Mouse (Mus musculus) midbrain, embryonic 13.5 days (tissue): Measurements from ENCODE around the gene Pacs2. TPM values are rescaled to one million over a fixed set of nuclear protein-coding genes. Genes with fewer than 3 reads are reported as not detected.

ENCODE experiments used
- ATAC-seq: fragments of 200-750 bp; cut with Nextera tagmentation; 2 replicates; pipeline ENCODE4 v1.8.0; 2017; ENCODE audit warnings: mild to moderate bottlenecking, moderate TSS enrichment, moderate library complexity
- H3K27ac ChIP-seq: fragments of 300-500 bp; sonication (generic); 2 replicates; pipeline ENCODE4 v1.5.1; 2015; ENCODE audit warnings: inconsistent platforms, mild to moderate bottlenecking, moderate library complexity
- H3K27me3 ChIP-seq: fragments of 300-500 bp; sonication (generic); 2 replicates; pipeline ENCODE4 v1.6.1; 2015; ENCODE audit warnings: mild to moderate bottlenecking, inconsistent platforms
- H3K36me3 ChIP-seq: fragments of 300-500 bp; sonication (generic); 2 replicates; pipeline ENCODE4 v1.6.1; 2015; ENCODE audit warnings: mild to moderate bottlenecking, inconsistent platforms
- H3K4me1 ChIP-seq: fragments of 300-500 bp; sonication (generic); replicated peaks from 2 replicates; pipeline ENCODE4 v1.6.1; 2015; ENCODE audit warnings: inconsistent platforms
- H3K4me2 ChIP-seq: fragments of 300-500 bp; sonication (generic); replicated peaks from 2 replicates; pipeline ENCODE4 v1.6.1; 2015; ENCODE audit warnings: moderate library complexity, mild to moderate bottlenecking, inconsistent platforms
- H3K4me3 ChIP-seq: fragments of 300-500 bp; sonication (generic); replicated peaks from 2 replicates; pipeline ENCODE4 v1.5.1; 2015; ENCODE audit warnings: mild to moderate bottlenecking, inconsistent platforms
- H3K9ac ChIP-seq: fragments of 300-500 bp; sonication (generic); replicated peaks from 2 replicates; pipeline ENCODE4 v1.6.1; 2015; ENCODE audit warnings: mild to moderate bottlenecking, inconsistent platforms
- H3K9me3 ChIP-seq: fragments of 300-500 bp; sonication (generic); 2 replicates; pipeline ENCODE4 v1.6.1; 2016; ENCODE audit warnings: mild to moderate bottlenecking, inconsistent platforms
- WGBS: fragments of 180-500 bp; shearing (Covaris S2); methylation state at CpG from one replicate; pipeline ENCODE4 v1.1.7; 2015; 5-methylcytosine and 5-hydroxymethylcytosine counted together
- polyA plus RNA-seq: library from polyadenylated mRNA; unstranded; fragments of >200 nt; fragmentation: Nextera tagmentation; extraction: Ambion mirVana; gene quantifications from 2 replicates; pipeline ENCODE4 v1.2.1, GENCODE M21; 2015

The Pacs2 gene
- polyA plus RNA-seq, 1 experiment from 2014 or later = 26.5 TPM

GRCm38 (mm10) chr12:113073420-113074328 lies 59.4 kb downstream of the Pacs2 start:
- Histone ChIP-seq H3K4me1 (peaks cover 25% of the 10 kb centered on the region), H3K9me3 (no peaks in the 10 kb centered on the region), H3K36me3 (peaks cover 35% of the 10 kb centered on the region), H3K4me2 (peak overlapping the region; percentile 96), H3K27ac (peak overlapping the region; percentile 95), H3K9ac (peak overlapping the region; percentile 79), H3K27me3 (no peaks in the 10 kb centered on the region), H3K4me3 (peak overlapping the region; percentile 52)
- ATAC-seq = peak; percentile 48
- 13% methylated on average over 15 of the region's 15 CpGs for WGBS

GRCm38 (mm10) chr12:113074329-113075062 lies 60.2 kb downstream of the Pacs2 start, which contains the start of gene Tex22:
Gene Tex22 (plus strand): TSS chr12:113074502.
- 2% methylated on average over 32 of the region's 32 CpGs for WGBS

GRCm38 (mm10) chr12:113075063-113075454 lies 60.8 kb downstream of the Pacs2 start:
- H3K36me3 ChIP-seq = peaks cover 21% of the 10 kb centered on the region
- no peaks in the 10 kb centered on the region for H3K9me3 ChIP-seq
- H3K27me3 ChIP-seq = no peaks in the 10 kb centered on the region
- 2% methylated on average over 10 of the region's 10 CpGs for WGBS
- peak overlapping the region; percentile 79 for H3K9ac ChIP-seq
- peak overlapping the region; percentile 52 for H3K4me3 ChIP-seq
- H3K4me2 ChIP-seq = peak overlapping the region; percentile 96
- ATAC-seq = peak; percentile 79
- H3K4me1 ChIP-seq = peaks cover 25% of the 10 kb centered on the region
- H3K27ac ChIP-seq = peak overlapping the region; percentile 95

More at GRCm38 (mm10) chr12:113074329-113075062, 60.2 kb downstream of the Pacs2 start, which contains the start of gene Tex22:
- H3K36me3 ChIP-seq = peaks cover 27% of the 10 kb centered on the region
- H3K4me1 ChIP-seq = peaks cover 25% of the 10 kb centered on the region
- H3K4me2 ChIP-seq = peak within 1 kb of the TSS; percentile 96
- H3K9ac ChIP-seq = peak within 1 kb of the TSS; percentile 79
- ATAC-seq = peak; percentile 93
- peak within 1 kb of the TSS; percentile 52 for H3K4me3 ChIP-seq
- H3K9me3 ChIP-seq = no peaks in the 10 kb centered on the region
- peak within 1 kb of the TSS; percentile 95 for H3K27ac ChIP-seq
- no peaks in the 10 kb centered on the region for H3K27me3 ChIP-seq

GRCm38 (mm10) chr12:113075486-113075885 lies 61.2 kb downstream of the Pacs2 start:
- Histone ChIP-seq H3K4me2 (peak overlapping the region; percentile 96), H3K4me1 (peaks cover 25% of the 10 kb centered on the region), H3K9me3 (no peaks in the 10 kb centered on the region), H3K4me3 (peak overlapping the region; percentile 52), H3K27me3 (no peaks in the 10 kb centered on the region), H3K27ac (peak overlapping the region; percentile 95), H3K9ac (peak overlapping the region; percentile 79), H3K36me3 (peaks cover 17% of the 10 kb centered on the region)
- peak; percentile 2; the same call in 1 of the 2 replicates for ATAC-seq
- 57% methylated on average over 6 of the region's 6 CpGs for WGBS

- no peak overlapping the region for H3K4me2 ChIP-seq
- no peaks in the 10 kb centered on the region for H3K9me3 ChIP-seq
- no peak overlapping the region for H3K27ac ChIP-seq
- no peak for ATAC-seq
- 73% methylated on average over 3 of the region's 3 CpGs for WGBS
- no peaks in the 10 kb centered on the region for H3K27me3 ChIP-seq
- no peaks in the 10 kb centered on the region for H3K4me1 ChIP-seq
- no peak overlapping the region for H3K9ac ChIP-seq
- H3K4me3 ChIP-seq = no peak overlapping the region
- H3K36me3 ChIP-seq = no peaks in the 10 kb centered on the region
Observed at GRCm38 (mm10) chr12:113087276-113087675, 73.0 kb downstream of the Pacs2 start.

- Histone ChIP-seq H3K9ac (no peak overlapping the region), H3K4me3 (no peak overlapping the region), H3K27ac (no peak overlapping the region), H3K27me3 (no peaks in the 10 kb centered on the region), H3K36me3 (no peaks in the 10 kb centered on the region), H3K4me2 (no peak overlapping the region), H3K9me3 (no peaks in the 10 kb centered on the region), H3K4me1 (no peaks in the 10 kb centered on the region)
- ATAC-seq = no peak
- WGBS = 50% methylated on average over 4 of the region's 4 CpGs
Observed at GRCm38 (mm10) chr12:113088026-113088425, 73.7 kb downstream of the Pacs2 start.

GRCm38 (mm10) chr12:113089107-113089506 lies 74.8 kb downstream of the Pacs2 start:
- H3K9me3 ChIP-seq = no peaks in the 10 kb centered on the region
- H3K4me2 ChIP-seq = no peak overlapping the region
- 94% methylated on average over 6 of the region's 6 CpGs for WGBS
- no peak overlapping the region for H3K9ac ChIP-seq
- no peaks in the 10 kb centered on the region for H3K36me3 ChIP-seq
- ATAC-seq = no peak
- H3K4me1 ChIP-seq = no peaks in the 10 kb centered on the region
- no peak overlapping the region for H3K4me3 ChIP-seq
- H3K27me3 ChIP-seq = no peaks in the 10 kb centered on the region
- no peak overlapping the region for H3K27ac ChIP-seq

GRCm38 (mm10) chr12:113090053-113090452 lies 75.7 kb downstream of the Pacs2 start:
- Histone ChIP-seq H3K9me3 (no peaks in the 10 kb centered on the region), H3K27me3 (no peaks in the 10 kb centered on the region), H3K27ac (no peak overlapping the region), H3K36me3 (no peaks in the 10 kb centered on the region), H3K4me1 (no peaks in the 10 kb centered on the region), H3K4me2 (no peak overlapping the region), H3K9ac (no peak overlapping the region), H3K4me3 (no peak overlapping the region)
- no peak for ATAC-seq
- 84% methylated on average over 17 of the region's 17 CpGs for WGBS

GRCm38 (mm10) chr12:113097040-113097439 lies 82.7 kb downstream of the Pacs2 start:
- Histone ChIP-seq H3K9me3 (no peaks in the 10 kb centered on the region), H3K4me2 (peak overlapping the region; percentile 93), H3K4me1 (peaks cover 42% of the 10 kb centered on the region), H3K9ac (peak overlapping the region; percentile 99), H3K4me3 (peak overlapping the region; percentile 96), H3K27ac (peak overlapping the region; percentile 84; the same call in 1 of the 2 replicates), H3K27me3 (no peaks in the 10 kb centered on the region), H3K36me3 (no peaks in the 10 kb centered on the region)
- peak; percentile 12; the same call in 1 of the 2 replicates for ATAC-seq
- WGBS = 83% methylated on average over 5 of the region's 5 CpGs

GRCm38 (mm10) chr12:113097749-113098281 lies 83.5 kb downstream of the Pacs2 start, which contains the start of gene Mta1:
Gene Mta1 (plus strand): TSS chr12:113098278.
- Histone ChIP-seq H3K27ac (peak within 1 kb of the TSS; percentile 84), H3K36me3 (no peaks in the 10 kb centered on the region), H3K4me3 (peak within 1 kb of the TSS; percentile 96), H3K9ac (peak within 1 kb of the TSS; percentile 99), H3K9me3 (no peaks in the 10 kb centered on the region), H3K4me2 (peak within 1 kb of the TSS; percentile 93), H3K27me3 (no peaks in the 10 kb centered on the region), H3K4me1 (peaks cover 44% of the 10 kb centered on the region)
- peak; percentile 78 for ATAC-seq
- 2% methylated on average over 26 of the region's 53 CpGs for WGBS

GRCm38 (mm10) chr12:113098530-113099151 lies 84.3 kb downstream of the Pacs2 start:
- H3K4me3 ChIP-seq = peak overlapping the region; percentile 96
- H3K4me1 ChIP-seq = peaks cover 52% of the 10 kb centered on the region
- WGBS = under 1% methylated on average over 37 of the region's 60 CpGs
- H3K36me3 ChIP-seq = no peaks in the 10 kb centered on the region
- H3K4me2 ChIP-seq = peak overlapping the region; percentile 93
- no peaks in the 10 kb centered on the region for H3K9me3 ChIP-seq
- peak overlapping the region; percentile 99 for H3K9ac ChIP-seq
- H3K27me3 ChIP-seq = no peaks in the 10 kb centered on the region
- peak; percentile 15 for ATAC-seq
- H3K27ac ChIP-seq = peak overlapping the region; percentile 77
